Mouse (Mus musculus) ovary, postnatal 36 days (tissue): ENCODE measurements around the gene Efemp2.
A peak's percentile ranks its signal among the peaks of the same experiment; 100 is the strongest.

ENCODE experiments used
- DNase-seq: peaks from one replicate; pipeline ENCODE4 v3.0.0; 2022; ENCODE audit warnings: low spot score, mixed read lengths

The Efemp2 gene

GRCm38 (mm10) chr19:5455037-5455436, 18.7 kb upstream of the Efemp2 start:
- no peak for DNase-seq

GRCm38 (mm10) chr19:5455568-5455967, 18.2 kb upstream of the Efemp2 start:
- no peak for DNase-seq

GRCm38 (mm10) chr19:5456241-5456921, 17.4 kb upstream of the Efemp2 start:
- DNase-seq = no peak

- DNase-seq = peak; percentile 93
Observed at GRCm38 (mm10) chr19:5456922-5457745, 16.6 kb upstream of the Efemp2 start.

GRCm38 (mm10) chr19:5457746-5458442, 15.9 kb upstream of the Efemp2 start, which contains the start of gene Ccdc85b:
Ccdc85b (minus strand) TSS chr19:5457894.
- DNase-seq = no peak

GRCm38 (mm10) chr19:5459019-5459418, 14.7 kb upstream of the Efemp2 start:
- DNase-seq = no peak

- DNase-seq = no peak
Observed at GRCm38 (mm10) chr19:5459896-5460295, 13.9 kb upstream of the Efemp2 start.

GRCm38 (mm10) chr19:5460465-5460911, 13.3 kb upstream of the Efemp2 start, which contains the start of gene Fibp:
Fibp (plus strand) TSS chr19:5460615.
- DNase-seq = peak; percentile 86

GRCm38 (mm10) chr19:5461411-5461810, 12.3 kb upstream of the Efemp2 start:
- DNase-seq = no peak

GRCm38 (mm10) chr19:5463212-5463611, 10.5 kb upstream of the Efemp2 start:
- no peak for DNase-seq

- DNase-seq = peak; percentile 54
Observed at GRCm38 (mm10) chr19:5463791-5464562, 9.8 kb upstream of the Efemp2 start.

- DNase-seq = no peak
Observed at GRCm38 (mm10) chr19:5465037-5465436, 8.7 kb upstream of the Efemp2 start.

GRCm38 (mm10) chr19:5466916-5467500, 6.7 kb upstream of the Efemp2 start:
- no peak for DNase-seq

GRCm38 (mm10) chr19:5468374-5468773, 5.4 kb upstream of the Efemp2 start, which contains the start of gene Ctsw:
Ctsw (minus strand) TSS chr19:5468507.
- no peak for DNase-seq

- DNase-seq = no peak
Observed at GRCm38 (mm10) chr19:5471846-5472245, 1.9 kb upstream of the Efemp2 start.

GRCm38 (mm10) chr19:5472857-5473256, 897 bp upstream of the Efemp2 start:
- DNase-seq = no peak

- peak; percentile 59 for DNase-seq
Observed at GRCm38 (mm10) chr19:5474281-5475068, 721 bp downstream of the Efemp2 start.

- no peak for DNase-seq
Observed at GRCm38 (mm10) chr19:5475069-5475714, 1.4 kb downstream of the Efemp2 start.

GRCm38 (mm10) chr19:5477004-5477667, 3.4 kb downstream of the Efemp2 start:
- no peak for DNase-seq
